Mouse (Mus musculus): ENCODE measurements at regions not wholly inside any gene's neighbourhood (a gene's known extent, or its start where the extent isn't known, plus 50 kb on each side); places are given as distances from the start of the nearest gene placed in this dataset.
"Not testable (repeated sequence)": the region's sequence is repeated elsewhere in the genome, so short reads cannot be mapped to it uniquely, and the experiment has no call there.

GRCm38 (mm10) chr14:61757086-61757822 lies 150.0 kb downstream of the Kcnrg start:
- Histone ChIP-seq H3K36me3 (ENCODE audit: control insufficient read depth, insufficient read depth, low read length) (no peaks in the 10 kb centered on the region), H3K27me3 (ENCODE audit: control insufficient read depth, insufficient read depth, low read length) (no peaks in the 10 kb centered on the region), H3K27ac (replicated peaks; ENCODE audit: low read depth, low read length) (no peak overlapping the region), H3K9ac (ENCODE audit: low read depth, low read length, severe bottlenecking) (no peak overlapping the region; the same call in 1 of the 2 replicates), H3K4me1 (ENCODE audit: control insufficient read depth, insufficient read depth, low read length) (peaks cover 10% of the 10 kb centered on the region), H3K9me3 (ENCODE audit: control insufficient read depth, low read length) (no peaks in the 10 kb centered on the region), H3K4me3 (replicated peaks; ENCODE audit: low read length) (peak overlapping the region; percentile 9; the same call in 1 of the 2 replicates), H3K4me2 (replicated peaks; ENCODE audit: low read depth, low read length, severe bottlenecking) (peak overlapping the region; percentile 45)
- no peak for TF ChIP-seq POLR2A (IDR thresholded peaks at IDR 0.05; ENCODE audit: borderline replicate concordance, extremely low read depth, insufficient read depth, insufficient read length)
- DNase-seq (ENCODE audit: low spot score) = peak; percentile 80
- ATAC-seq (ENCODE audit: low FRiP score, low read depth) = peak; percentile 82
- 8% methylated on average over 14 of the region's 15 CpGs for WGBS

- no peak for ATAC-seq (ENCODE audit: low FRiP score, low read depth)
Observed at GRCm38 (mm10) chr14:61757823-61758175, 150.5 kb downstream of the Kcnrg start.

DNA sequence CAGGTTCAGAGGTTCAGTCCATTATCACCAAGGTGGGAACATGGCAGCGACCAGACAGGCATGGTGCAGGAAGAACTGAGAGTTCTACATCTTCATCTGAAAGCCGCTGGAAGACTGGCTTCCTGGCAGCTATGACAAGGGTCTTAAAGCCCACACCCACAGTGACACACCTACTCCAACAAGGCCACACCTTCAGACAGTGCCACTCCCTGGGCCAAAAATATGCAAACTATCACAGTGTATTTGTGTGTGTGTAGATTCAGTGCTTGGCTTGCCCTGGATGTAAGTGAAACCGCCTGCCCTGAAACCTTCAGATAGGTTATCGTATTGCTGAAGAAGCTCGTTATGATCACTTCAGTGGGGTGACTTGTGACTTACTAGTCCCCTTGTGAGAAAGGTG lies 151.3 kb downstream of the Kcnrg start:
- ATAC-seq (ENCODE audit: low FRiP score, low read depth) = no peak
- DNase-seq (ENCODE audit: low spot score) = no peak
- WGBS = 79% methylated on average over 5 of the region's 5 CpGs
- no peak overlapping the region for H3K9ac ChIP-seq (ENCODE audit: low read depth, low read length, severe bottlenecking)
- no peak overlapping the region for H3K4me2 ChIP-seq (replicated peaks; ENCODE audit: low read depth, low read length, severe bottlenecking)
- TF ChIP-seq POLR2A (IDR thresholded peaks at IDR 0.05; ENCODE audit: borderline replicate concordance, extremely low read depth, insufficient read depth, insufficient read length) = no peak
- peaks cover 10% of the 10 kb centered on the region for H3K4me1 ChIP-seq (ENCODE audit: control insufficient read depth, insufficient read depth, low read length)
- no peak overlapping the region for H3K27ac ChIP-seq (replicated peaks; ENCODE audit: low read depth, low read length)
- no peaks in the 10 kb centered on the region for H3K9me3 ChIP-seq (ENCODE audit: control insufficient read depth, low read length)
- no peaks in the 10 kb centered on the region for H3K27me3 ChIP-seq (ENCODE audit: control insufficient read depth, insufficient read depth, low read length)
- no peak overlapping the region for H3K4me3 ChIP-seq (replicated peaks; ENCODE audit: low read length)
- no peaks in the 10 kb centered on the region for H3K36me3 ChIP-seq (ENCODE audit: control insufficient read depth, insufficient read depth, low read length)

More at GRCm38 (mm10) chr14:61757823-61758175, 150.5 kb downstream of the Kcnrg start:
- DNase-seq (ENCODE audit: low spot score) = no peak
- H3K4me3 ChIP-seq (replicated peaks; ENCODE audit: low read length) = 0 out of 2 replicates have a peak overlapping the region, but pooled peaks have one; percentile 9
- H3K27ac ChIP-seq (replicated peaks; ENCODE audit: low read depth, low read length) = no peak overlapping the region
- no peaks in the 10 kb centered on the region for H3K9me3 ChIP-seq (ENCODE audit: control insufficient read depth, low read length)
- no peak for TF ChIP-seq POLR2A (IDR thresholded peaks at IDR 0.05; ENCODE audit: borderline replicate concordance, extremely low read depth, insufficient read depth, insufficient read length)
- H3K9ac ChIP-seq (ENCODE audit: low read depth, low read length, severe bottlenecking) = no peak overlapping the region
- H3K36me3 ChIP-seq (ENCODE audit: control insufficient read depth, insufficient read depth, low read length) = no peaks in the 10 kb centered on the region
- H3K27me3 ChIP-seq (ENCODE audit: control insufficient read depth, insufficient read depth, low read length) = no peaks in the 10 kb centered on the region
- H3K4me2 ChIP-seq (replicated peaks; ENCODE audit: low read depth, low read length, severe bottlenecking) = peak overlapping the region; percentile 45
- WGBS = 22% methylated on average over 7 of the region's 7 CpGs
- peaks cover 10% of the 10 kb centered on the region for H3K4me1 ChIP-seq (ENCODE audit: control insufficient read depth, insufficient read depth, low read length)

DNA sequence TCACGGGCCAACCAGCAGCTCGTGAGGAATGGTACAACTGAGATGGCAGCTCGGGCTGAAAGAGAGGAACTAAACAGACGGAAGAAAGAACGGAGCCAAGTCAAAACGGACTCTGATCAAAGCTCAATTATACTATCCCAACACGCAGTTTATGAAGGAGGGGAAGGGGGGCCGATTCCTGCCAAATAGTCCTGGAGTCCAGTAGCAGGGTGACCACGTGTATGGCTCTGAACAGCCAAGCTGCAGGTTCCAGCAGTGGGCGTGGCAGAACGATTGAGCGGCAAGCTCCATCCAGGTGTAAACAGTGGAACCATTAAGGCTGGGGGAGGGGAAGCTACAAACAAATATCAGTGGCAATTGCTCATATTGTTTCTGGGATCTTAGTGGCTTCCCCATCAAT lies 152.9 kb downstream of the Kcnrg start:
- 79% methylated on average over 12 of the region's 12 CpGs for WGBS

DNA sequence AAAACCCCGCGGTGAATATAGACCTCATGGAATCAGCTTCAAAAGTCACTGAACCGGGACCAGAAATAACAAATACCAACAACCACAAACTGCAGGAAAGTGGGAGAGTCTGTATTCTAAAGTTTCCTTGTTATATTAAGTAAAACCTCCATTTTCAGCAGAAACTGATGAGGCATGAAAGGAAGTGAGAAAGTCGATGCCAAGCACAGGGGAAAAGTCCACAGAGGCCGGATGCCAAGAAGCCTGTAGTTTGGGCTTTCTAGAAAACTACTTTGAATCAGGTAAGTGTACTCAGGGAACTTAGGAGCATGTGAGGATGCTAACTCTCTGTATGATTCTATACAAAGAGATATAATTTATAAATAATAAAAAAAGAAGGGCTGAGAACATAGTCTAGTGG lies 154.8 kb downstream of the Kcnrg start:
- ATAC-seq (ENCODE audit: low FRiP score, low read depth) (no peak), DNase-seq (ENCODE audit: low spot score) (no peak)
- Histone ChIP-seq H3K4me1 (ENCODE audit: control insufficient read depth, insufficient read depth, low read length) (peaks cover 7% of the 10 kb centered on the region), H3K4me3 (replicated peaks; ENCODE audit: low read length) (no peak overlapping the region), H3K27me3 (ENCODE audit: control insufficient read depth, insufficient read depth, low read length) (no peaks in the 10 kb centered on the region), H3K4me2 (replicated peaks; ENCODE audit: low read depth, low read length, severe bottlenecking) (no peak overlapping the region), H3K27ac (replicated peaks; ENCODE audit: low read depth, low read length) (no peak overlapping the region), H3K9me3 (ENCODE audit: control insufficient read depth, low read length) (0 out of 2 replicates have a peak, but pooled peaks cover 3% of the 10 kb centered on the region), H3K9ac (ENCODE audit: low read depth, low read length, severe bottlenecking) (no peak overlapping the region), H3K36me3 (ENCODE audit: control insufficient read depth, insufficient read depth, low read length) (no peaks in the 10 kb centered on the region)
- 78% methylated on average over 5 of the region's 5 CpGs for WGBS
- no peak for TF ChIP-seq POLR2A (IDR thresholded peaks at IDR 0.05; ENCODE audit: borderline replicate concordance, extremely low read depth, insufficient read depth, insufficient read length)

More for the DNA sequence above, 152.9 kb downstream of the Kcnrg start:
- H3K27ac ChIP-seq (replicated peaks; ENCODE audit: low read depth, low read length); DNase-seq (ENCODE audit: low spot score); ATAC-seq (ENCODE audit: low FRiP score, low read depth); H3K4me2 ChIP-seq (replicated peaks; ENCODE audit: low read depth, low read length, severe bottlenecking); H3K36me3 ChIP-seq (ENCODE audit: control insufficient read depth, insufficient read depth, low read length); H3K4me3 ChIP-seq (replicated peaks; ENCODE audit: low read length); H3K27me3 ChIP-seq (ENCODE audit: control insufficient read depth, insufficient read depth, low read length); H3K9me3 ChIP-seq (ENCODE audit: control insufficient read depth, low read length); H3K9ac ChIP-seq (ENCODE audit: low read depth, low read length, severe bottlenecking): not testable (repeated sequence)
- H3K4me1 ChIP-seq (ENCODE audit: control insufficient read depth, insufficient read depth, low read length) = peaks cover 10% of the 10 kb centered on the region
